Comparison of ENCODE assay signal across 13 mouse cellular contexts in the genomic region with DNA sequence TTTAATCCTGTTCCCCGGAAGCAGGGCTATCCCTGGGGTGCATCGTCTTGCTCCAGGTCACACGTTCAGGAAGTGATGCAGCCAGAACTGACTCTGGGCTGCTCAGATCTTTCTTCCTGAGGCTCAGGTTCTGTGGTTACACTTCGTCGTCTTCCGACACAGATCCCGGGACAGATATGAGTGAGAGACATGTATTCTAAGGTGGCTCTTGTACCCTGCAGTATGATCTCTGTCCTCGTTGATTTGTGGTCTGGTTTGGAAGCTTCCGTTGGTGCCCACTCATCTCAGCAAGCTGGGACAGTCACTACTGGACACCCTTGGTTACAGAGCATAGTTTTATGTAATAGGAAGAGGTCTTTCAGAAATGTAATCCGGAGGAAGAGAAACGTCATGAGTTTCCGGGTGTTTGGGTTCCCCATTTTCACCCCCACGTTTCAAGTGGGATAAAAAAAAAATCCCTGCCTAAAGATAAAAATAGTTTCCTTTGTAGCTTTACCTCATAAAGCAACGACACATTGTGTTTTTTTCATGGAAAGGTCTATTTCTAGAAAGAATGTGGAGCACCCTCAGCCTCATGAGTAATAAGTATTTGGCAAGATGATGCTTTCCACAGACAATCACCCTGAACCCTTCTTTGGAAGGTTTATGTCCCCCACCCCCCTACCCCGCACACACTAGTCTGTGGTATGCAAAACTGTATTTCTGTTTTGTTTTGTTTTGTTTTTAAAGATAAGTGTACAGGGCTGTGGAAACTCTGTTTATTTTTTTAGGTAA. TPM values are rescaled to one million over a fixed set of nuclear protein-coding genes. Genes with fewer than 3 reads are reported as not detected.
DNase-seq lines count a peak whose midpoint lies in the region; ATAC-seq and TF ChIP-seq lines count a peak whose summit lies in the region.
"Had no signal": no experiment of that assay in that cellular context is flagged by ENCODE, and none has a peak within 500 bp of the region (broad histone marks: within the 10 kb centered on the region; RNA-seq: fewer than 3 reads in every experiment).

No protein-coding gene starts in this region.

- peaks cover 6% of the 10 kb centered on the region for H3K4me1 ChIP-seq in heart, postnatal 0 days (ENCODE audit: control insufficient read depth, insufficient read depth)
- 0 out of 2 replicates have a peak, but pooled peaks cover 3% of the 10 kb centered on the region for H3K4me1 ChIP-seq in liver, postnatal 0 days (ENCODE audit: insufficient read depth)
- H3K4me1 ChIP-seq in forebrain, embryonic 16.5 days (replicated peaks; ENCODE audit: control insufficient read depth, insufficient read depth, low read length), result no peaks in the 10 kb centered on the region
- H3K4me1 ChIP-seq: forebrain, embryonic 12.5 days had no signal

- H3K4me3 ChIP-seq in heart, postnatal 0 days (ENCODE audit: low read depth, low read length), result no peak overlapping the region; the same call in 1 of the 2 replicates
- peak overlapping the region; percentile 26; the same call in 1 of the 2 replicates for H3K4me3 ChIP-seq in liver, postnatal 0 days (ENCODE audit: low read depth, low read length)
- H3K4me3 ChIP-seq in forebrain, embryonic 16.5 days (replicated peaks; ENCODE audit: low read length), result no peak overlapping the region
- H3K4me3 ChIP-seq: forebrain, embryonic 12.5 days had no signal

- no peaks in the 10 kb centered on the region for H3K9me3 ChIP-seq in heart, postnatal 0 days (replicated peaks; ENCODE audit: control insufficient read depth, low read length)
- H3K9me3 ChIP-seq in liver, postnatal 0 days (ENCODE audit: low read length), result no peaks in the 10 kb centered on the region
- H3K9me3 ChIP-seq in forebrain, embryonic 16.5 days (ENCODE audit: control insufficient read depth, low read length), result no peaks in the 10 kb centered on the region
- H3K9me3 ChIP-seq: forebrain, embryonic 12.5 days had no signal

- no peak for DNase-seq in heart, postnatal 0 days (ENCODE audit: low spot score)
- DNase-seq in heart, adult 18-20 months, result no peak
- DNase-seq in B cell, adult 2 months, result peak; percentile 15 to 30
- peak; percentile 29 for DNase-seq in liver, postnatal 0 days
- DNase-seq in left cerebral cortex, adult 18-20 months (ENCODE audit: low spot score in 2 of 2), result no peak
- DNase-seq in adrenal gland, postnatal 10 days, result no peak
- DNase-seq: cerebellum, adult 18-20 months; right cerebral cortex, postnatal 4 days had no signal

- TF ChIP-seq CTCF in heart, postnatal 0 days (IDR thresholded peaks at IDR 0.05; ENCODE audit: low read depth), result no peak
- TF ChIP-seq CTCF in liver, postnatal 0 days (IDR thresholded peaks at IDR 0.05; ENCODE audit: low read depth), result no peak

- no peak for TF ChIP-seq EP300 in heart, postnatal 0 days (IDR thresholded peaks at IDR 0.05; ENCODE audit: low read depth)
- TF ChIP-seq EP300 in liver, postnatal 0 days (IDR thresholded peaks at IDR 0.05; ENCODE audit: low read depth), result peak; percentile 19; the same call in 1 of the 2 replicates

- no peak for ATAC-seq in heart, postnatal 0 days (ENCODE audit: insufficient read depth, low read depth)
- ATAC-seq in activated CD4-positive, CD25-positive, alpha-beta regulatory T cell, adult 4 months, result peak; percentile 52
- ATAC-seq in liver, postnatal 0 days, result peak; percentile 55
- no peak for ATAC-seq in forebrain, embryonic 16.5 days

- peak overlapping the region; percentile 22 for H3K4me2 ChIP-seq in heart, postnatal 0 days (ENCODE audit: low read depth, low read length)
- peak overlapping the region; percentile 55 for H3K4me2 ChIP-seq in liver, postnatal 0 days (ENCODE audit: low read depth, low read length)
- no peak overlapping the region for H3K4me2 ChIP-seq in forebrain, embryonic 16.5 days (ENCODE audit: low read length)
- H3K4me2 ChIP-seq: forebrain, embryonic 12.5 days; hindbrain, embryonic 14.5 days had no signal

- H3K27me3 ChIP-seq in heart, postnatal 0 days (ENCODE audit: control insufficient read depth, insufficient read depth, low read length), result no peaks in the 10 kb centered on the region
- H3K27me3 ChIP-seq in liver, postnatal 0 days (ENCODE audit: insufficient read depth, low read length), result no peaks in the 10 kb centered on the region
- H3K27me3 ChIP-seq in forebrain, embryonic 16.5 days (replicated peaks; ENCODE audit: control insufficient read depth, insufficient read depth, low read length), result no peaks in the 10 kb centered on the region
- H3K27me3 ChIP-seq: forebrain, embryonic 12.5 days had no signal

- peak overlapping the region; percentile 59 for H3K27ac ChIP-seq in heart, postnatal 0 days (ENCODE audit: low read depth)
- peak overlapping the region; percentile 63 for H3K27ac ChIP-seq in liver, postnatal 0 days (ENCODE audit: low read depth)
- H3K27ac ChIP-seq in forebrain, embryonic 16.5 days (ENCODE audit: low read length), result no peak overlapping the region
- H3K27ac ChIP-seq: forebrain, embryonic 12.5 days; hindbrain, embryonic 14.5 days had no signal

- no peak overlapping the region for H3K9ac ChIP-seq in heart, postnatal 0 days (replicated peaks; ENCODE audit: low read depth, low read length)
- no peak overlapping the region for H3K9ac ChIP-seq in liver, postnatal 0 days (replicated peaks)
- H3K9ac ChIP-seq in forebrain, embryonic 16.5 days (replicated peaks; ENCODE audit: low read depth, low read length), result no peak overlapping the region
- H3K9ac ChIP-seq: forebrain, embryonic 12.5 days; hindbrain, embryonic 14.5 days had no signal

- WGBS in heart, postnatal 0 days, result 32% methylated on average over 15 of the region's 15 CpGs
- 23% methylated on average over 15 of the region's 15 CpGs for WGBS in liver, postnatal 0 days (ENCODE audit: insufficient replicate concordance)
- 71% methylated on average over 15 of the region's 15 CpGs for WGBS in forebrain, embryonic 16.5 days

- no peaks in the 10 kb centered on the region for H3K36me3 ChIP-seq in heart, postnatal 0 days (replicated peaks; ENCODE audit: control insufficient read depth, insufficient read depth, low read length)
- no peaks in the 10 kb centered on the region for H3K36me3 ChIP-seq in liver, postnatal 0 days (replicated peaks; ENCODE audit: insufficient read depth, low read length)
- no peaks in the 10 kb centered on the region for H3K36me3 ChIP-seq in forebrain, embryonic 16.5 days (ENCODE audit: control insufficient read depth, insufficient read depth)
- H3K36me3 ChIP-seq: forebrain, embryonic 12.5 days had no signal

RNA-seq across cellular contexts. Expression of gene Slc44a3, which starts 15.8 kb away (rescaled TPM):
- total RNA-seq in heart, postnatal 0 days (2014; rRNA removed; ENCODE audit: low replicate concordance), result 1.5 and 6.0 TPM in 2 replicates
- polyA plus RNA-seq in heart, postnatal 0 days (2015; fragmentation: Nextera tagmentation; extraction: Ambion mirVana), result 0.79 and 1.3 TPM in 2 replicates
- total RNA-seq in heart, adult 18-20 months (2021), result under 1 TPM in 1 of 2 experiments, not detected in 1; 0.46 TPM
- not detected for polyA plus RNA-seq in activated CD4-positive, CD25-positive, alpha-beta regulatory T cell, adult 4 months (2017; shearing (Covaris generic))
- polyA plus RNA-seq in liver, postnatal 0 days (2015; fragmentation: Nextera tagmentation; extraction: Ambion mirVana), result 15.2 and 16.6 TPM in 2 replicates
- not detected for total RNA-seq in left cerebral cortex, adult 18-20 months (2021)
- total RNA-seq in adrenal gland, postnatal 10 days (2021), result 10 to 100 TPM; 19.8 to 22.8 TPM
- 0.37 and 0.98 TPM in 2 replicates for polyA plus RNA-seq in forebrain, embryonic 16.5 days (2015; fragmentation: Nextera tagmentation; extraction: Ambion mirVana)
- total RNA-seq: left cerebral cortex, postnatal 25 days had no signal

Comparison
In these comparisons a context has a peak if more than half of its experiments do, and no peak if none do; other contexts are left out.
1. ATAC-seq: peak in activated CD4-positive, CD25-positive, alpha-beta regulatory T cell, adult 4 months (single experiment) and liver, postnatal 0 days (single experiment); none in heart, postnatal 0 days (single experiment) and forebrain, embryonic 16.5 days (single experiment).
2. DNase-seq: peak in B cell, adult 2 months (2 of 2) and liver, postnatal 0 days (single experiment); none in heart, postnatal 0 days (single experiment), heart, adult 18-20 months (0 of 2), left cerebral cortex, adult 18-20 months (0 of 2) and adrenal gland, postnatal 10 days (single experiment).